In the genomic region with DNA sequence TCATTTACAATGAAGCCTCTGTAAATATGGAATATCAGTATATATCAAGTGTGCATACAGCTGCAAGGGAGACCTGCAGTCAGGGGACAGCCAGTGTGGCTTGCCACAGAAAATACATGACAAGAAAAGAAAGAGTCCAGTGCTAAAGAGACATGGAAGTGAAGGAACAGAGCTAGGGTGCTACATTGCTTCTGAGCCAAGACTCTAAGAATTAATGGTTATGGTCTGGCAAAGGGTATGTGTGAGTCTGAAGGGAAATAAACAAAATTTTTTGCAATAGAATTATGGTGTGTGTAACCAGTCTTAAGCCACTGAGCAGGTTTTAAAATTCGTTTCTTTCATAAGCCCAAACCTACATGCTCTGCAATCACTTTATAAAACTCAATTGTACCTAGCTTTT, we compare ENCODE assay signal across 34 mouse cellular contexts.
"Had no signal": no experiment of that assay in that cellular context is flagged by ENCODE, and none has a peak within 500 bp of the region (broad histone marks: within the 10 kb centered on the region; RNA-seq: fewer than 3 reads in every experiment).

No protein-coding gene starts in this region.

- H3K4me3 ChIP-seq: heart, adult 2 months; heart, embryonic 10.5 days; heart, embryonic 12.5 days; heart, embryonic 13.5 days; heart, embryonic 15.5 days; hindbrain, embryonic 10.5 days; hindbrain, embryonic 12.5 days; hindbrain, embryonic 13.5 days; hindbrain, embryonic 15.5 days; intestine, embryonic 15.5 days; kidney, embryonic 15.5 days; layer of hippocampus, adult 2 months had no signal

- H3K4me2 ChIP-seq: heart, embryonic 11.5 days; heart, embryonic 12.5 days; heart, embryonic 13.5 days; heart, embryonic 15.5 days; hindbrain, embryonic 12.5 days; hindbrain, embryonic 13.5 days; hindbrain, embryonic 14.5 days; hindbrain, embryonic 15.5 days; intestine, embryonic 15.5 days; kidney, embryonic 15.5 days had no signal

- DNase-seq: heart, adult 2 months; heart, postnatal 10 days; heart, postnatal 36 days; heart, postnatal 4 days; kidney, adult 11 months; kidney, adult 18-20 months; kidney, adult 2 months; kidney, adult 8-10 months; kidney, adult 9 months; kidney, postnatal 10 days; kidney, postnatal 14 days; kidney, postnatal 25 days; kidney, postnatal 36 days; kidney, postnatal 4 days; layer of hippocampus, adult 9-11 months had no signal

- ATAC-seq: hindbrain, embryonic 16.5 days; hindbrain, postnatal 0 days; inflammation-experienced regulatory T-cells, adult 6 months; intestine, embryonic 15.5 days; intestine, embryonic 16.5 days; intestine, postnatal 0 days had no signal

- H3K9ac ChIP-seq: heart, embryonic 12.5 days; heart, embryonic 13.5 days; heart, embryonic 15.5 days; hindbrain, embryonic 12.5 days; hindbrain, embryonic 13.5 days; hindbrain, embryonic 14.5 days; hindbrain, embryonic 15.5 days; intestine, embryonic 15.5 days; kidney, embryonic 15.5 days had no signal

- H3K27ac ChIP-seq: heart, adult 2 months; heart, embryonic 10.5 days; heart, embryonic 13.5 days; heart, embryonic 15.5 days; hindbrain, embryonic 10.5 days; hindbrain, embryonic 12.5 days; hindbrain, embryonic 13.5 days; hindbrain, embryonic 14.5 days; hindbrain, embryonic 15.5 days; hindbrain, postnatal 0 days; intestine, embryonic 15.5 days; kidney, embryonic 15.5 days; kidney, postnatal 0 days had no signal

- H3K27me3 ChIP-seq: heart, embryonic 12.5 days; heart, embryonic 13.5 days; heart, embryonic 15.5 days; hindbrain, embryonic 12.5 days; hindbrain, embryonic 13.5 days; hindbrain, embryonic 15.5 days; intestine, embryonic 15.5 days; kidney, embryonic 15.5 days had no signal

- H3K9me3 ChIP-seq: heart, embryonic 10.5 days; heart, embryonic 12.5 days; heart, embryonic 13.5 days; heart, embryonic 15.5 days; hindbrain, embryonic 10.5 days; hindbrain, embryonic 12.5 days; hindbrain, embryonic 13.5 days; hindbrain, embryonic 15.5 days; intestine, embryonic 15.5 days; kidney, embryonic 15.5 days had no signal

- H3K36me3 ChIP-seq: heart, embryonic 10.5 days; heart, embryonic 12.5 days; heart, embryonic 13.5 days; heart, embryonic 15.5 days; hindbrain, embryonic 10.5 days; hindbrain, embryonic 12.5 days; hindbrain, embryonic 13.5 days; hindbrain, embryonic 15.5 days; intestine, embryonic 15.5 days; kidney, embryonic 15.5 days had no signal

- H3K4me1 ChIP-seq: heart, embryonic 15.5 days; hindbrain, embryonic 10.5 days; hindbrain, embryonic 12.5 days; hindbrain, embryonic 15.5 days; intestine, embryonic 15.5 days; kidney, embryonic 15.5 days had no signal
